Mouse (Mus musculus): ENCODE measurements around the gene Slc9a9. TPM values are rescaled to one million over a fixed set of nuclear protein-coding genes. Genes with fewer than 3 reads are reported as not detected.

Gene Slc9a9
- total RNA-seq, 2 experiments from 2014 or later, result 14.7 to 16.7 TPM

DNA sequence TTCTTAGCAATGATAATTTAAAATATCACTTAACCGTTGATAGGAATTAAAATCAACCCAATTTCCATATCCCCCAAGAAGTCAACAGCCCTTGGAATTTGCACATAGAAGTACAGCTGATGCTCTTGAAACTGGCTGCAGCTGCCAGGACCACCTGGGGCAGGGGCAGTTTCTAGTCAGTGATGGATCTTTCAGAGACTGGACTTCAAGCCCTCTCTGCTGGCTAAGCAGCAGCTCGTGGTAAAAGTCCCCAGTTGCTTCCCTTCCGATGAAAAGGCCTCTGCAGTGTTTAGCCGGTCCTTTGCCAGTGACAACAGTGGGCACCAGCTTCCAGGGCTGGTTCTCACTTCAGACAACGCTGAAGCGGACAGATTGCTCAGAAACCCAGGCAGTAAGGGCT, 62.4 kb downstream of the Slc9a9 start:
- DNase-seq (ENCODE audit: low spot score in 2 of 2), result no peak

DNA sequence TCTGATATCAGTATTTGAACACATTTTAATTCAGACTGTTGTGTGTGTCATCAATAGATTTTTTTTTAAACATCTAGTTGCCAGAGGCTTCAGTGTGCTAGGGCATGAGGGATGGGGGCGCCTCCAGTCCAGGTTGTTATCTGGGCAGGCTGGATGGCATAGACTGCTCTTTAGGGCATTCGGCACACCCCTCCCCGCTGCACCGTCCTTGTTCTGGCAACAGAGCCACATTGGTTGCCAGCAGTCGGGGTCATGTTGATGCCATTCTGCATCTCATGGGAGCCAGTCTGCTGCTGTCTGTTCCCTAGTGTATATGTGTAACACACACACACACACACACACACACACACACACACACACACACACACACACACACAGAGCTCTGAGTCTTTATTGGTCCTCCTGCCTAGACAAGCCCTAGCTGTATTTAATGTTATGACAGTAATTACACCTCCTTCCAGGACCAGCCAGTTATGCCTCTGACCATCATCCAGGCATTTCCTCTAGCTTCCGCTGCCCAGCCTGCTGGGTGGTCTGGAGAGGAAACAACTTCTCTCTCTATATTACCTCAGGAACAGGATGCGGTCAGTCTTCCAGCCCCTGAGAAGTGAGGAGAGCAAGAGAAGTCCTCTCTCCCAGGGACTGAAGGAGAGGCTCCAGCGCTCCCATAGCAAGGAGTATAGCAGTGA, 63.0 kb downstream of the Slc9a9 start:
- no peak for DNase-seq (ENCODE audit: low spot score in 2 of 2)

DNA sequence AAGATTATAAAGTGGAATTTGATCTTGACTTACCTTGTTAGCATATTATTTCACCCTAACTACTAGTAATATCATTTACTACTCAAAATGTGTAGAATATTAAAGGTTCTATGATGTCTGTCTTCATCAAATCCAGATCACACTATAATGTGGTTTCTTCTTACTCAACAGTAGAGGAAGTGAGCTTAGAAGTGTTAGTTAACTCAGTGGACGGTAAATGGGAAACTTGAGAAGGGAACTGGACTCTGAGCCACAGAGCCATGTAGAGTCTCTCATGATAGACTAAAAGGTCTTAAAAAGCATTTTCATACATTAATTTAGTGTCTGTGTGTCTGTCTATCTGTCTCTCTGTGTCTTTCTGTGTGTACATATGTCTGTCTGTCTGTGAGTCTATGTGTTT, 64.6 kb downstream of the Slc9a9 start:
- no peak for DNase-seq (ENCODE audit: low spot score in 2 of 2)

DNA sequence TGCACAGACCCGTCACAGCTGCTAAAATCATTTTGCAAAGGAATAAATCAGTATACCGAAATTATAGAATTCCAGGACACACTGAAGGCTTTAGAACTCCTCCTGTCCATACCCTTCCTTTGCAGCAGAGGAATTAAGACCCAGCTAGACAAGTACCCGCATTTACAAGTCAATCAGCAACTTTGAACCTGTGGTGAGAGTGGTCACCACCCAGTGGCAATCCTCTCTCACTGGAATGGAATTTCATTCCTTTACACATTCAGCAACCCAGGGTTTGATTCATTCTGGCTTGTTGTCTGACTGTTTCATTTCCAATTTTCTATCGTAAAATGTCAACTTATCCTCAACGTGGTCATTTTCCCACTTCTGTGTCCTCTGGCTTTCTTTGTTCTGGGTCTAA, 67.5 kb downstream of the Slc9a9 start:
- no peak for DNase-seq (ENCODE audit: low spot score in 2 of 2)

DNA sequence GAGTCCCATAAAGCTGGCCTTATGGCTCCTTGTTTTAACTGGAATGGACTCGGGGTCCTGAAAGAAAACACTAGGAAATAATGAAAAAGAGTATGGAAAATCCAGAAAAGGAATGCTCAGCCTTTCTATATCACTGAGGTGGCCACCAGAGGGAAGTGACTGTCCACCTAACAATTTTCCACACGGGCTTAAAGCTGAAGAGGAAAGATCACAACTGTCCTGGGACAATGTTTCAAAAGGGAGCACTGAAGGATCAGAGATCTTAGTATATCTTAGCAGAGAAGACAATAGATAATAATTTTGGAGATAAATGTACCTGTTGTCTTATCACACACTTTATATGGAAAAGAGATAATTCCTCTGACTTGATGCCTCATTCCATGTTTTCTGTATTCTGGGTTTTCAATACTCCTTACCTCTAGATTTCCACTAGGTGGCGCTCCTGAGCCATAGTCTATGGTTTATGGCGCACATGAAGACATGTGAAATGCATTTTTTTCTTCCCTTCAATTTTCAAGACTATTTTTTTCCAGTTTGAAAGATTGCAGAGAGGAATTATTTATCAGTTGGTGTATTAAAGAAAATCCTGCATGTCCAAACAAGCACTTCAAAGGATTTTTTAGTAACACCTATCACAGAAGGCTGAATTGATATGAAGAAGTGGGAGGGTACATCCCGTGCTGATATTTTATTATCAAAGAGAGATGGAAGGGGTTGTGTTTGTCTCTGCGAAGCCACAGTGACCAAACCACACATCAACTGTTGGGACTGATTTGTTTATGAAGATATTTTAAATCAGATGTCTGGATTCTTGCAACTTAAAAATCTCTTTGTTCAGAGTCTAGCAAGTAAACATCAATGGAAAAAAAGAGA, 69.1 kb downstream of the Slc9a9 start:
- peak; percentile 80 to 87 for DNase-seq (ENCODE audit: low spot score in 2 of 2)

DNA sequence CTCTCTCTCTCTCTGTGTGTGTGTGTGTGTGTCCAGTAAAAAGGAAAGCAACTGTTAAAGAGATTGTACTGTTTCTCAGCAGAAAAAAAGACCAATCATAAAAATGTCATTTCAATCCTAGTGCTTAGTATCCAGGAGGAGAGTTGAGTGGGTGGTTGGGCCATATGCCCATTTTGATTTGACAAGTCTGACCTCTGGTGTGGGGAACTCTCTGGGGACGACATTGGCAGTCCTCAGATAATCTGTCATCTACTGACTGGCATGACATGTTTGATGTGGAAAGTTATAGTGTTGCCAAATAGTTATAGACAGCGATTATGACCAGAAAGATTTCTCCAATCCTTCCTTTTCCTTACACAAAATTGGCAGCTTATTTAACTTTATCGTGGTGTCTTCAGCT, 71.1 kb downstream of the Slc9a9 start:
- no peak for DNase-seq (ENCODE audit: low spot score in 2 of 2)

DNA sequence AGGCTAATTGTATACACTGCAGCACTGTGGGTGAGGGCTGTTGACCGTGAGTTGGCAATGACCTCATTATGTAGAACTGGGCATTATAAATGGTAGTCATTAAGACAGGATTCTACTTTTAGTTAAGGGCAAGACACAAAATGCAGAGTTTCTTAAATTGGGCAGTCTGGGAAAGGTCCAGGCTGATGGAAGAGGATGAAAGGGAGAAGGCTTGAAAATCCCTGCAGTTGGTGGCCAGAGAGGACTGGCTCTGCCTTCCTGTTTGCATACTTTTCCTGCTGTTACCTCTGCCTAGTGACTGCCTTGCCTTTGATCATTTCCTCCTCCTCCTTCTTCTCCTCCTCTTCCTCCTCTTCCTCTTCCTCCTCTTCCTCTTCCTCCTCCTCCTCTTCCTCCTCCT, 73.6 kb downstream of the Slc9a9 start:
- DNase-seq (ENCODE audit: low spot score in 2 of 2), result no peak

DNA sequence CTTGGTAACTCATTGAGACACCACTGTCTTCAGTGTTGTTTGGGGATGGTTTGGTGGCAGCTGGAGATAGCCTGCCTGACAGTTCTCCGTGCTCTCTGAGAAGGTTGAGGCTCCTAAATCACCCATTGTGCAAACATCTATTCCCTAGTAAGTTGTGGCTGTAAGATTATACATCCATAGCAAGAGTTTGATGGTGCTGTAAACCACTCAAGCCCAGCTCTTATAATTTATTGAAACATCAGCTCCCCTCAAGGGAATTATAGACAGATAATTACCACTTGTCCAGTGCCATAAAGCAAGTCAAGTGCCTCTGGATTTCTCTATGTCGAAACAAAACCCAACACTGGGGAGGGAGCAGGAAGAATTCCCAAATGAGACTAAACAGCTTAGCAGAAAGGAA, 78.8 kb downstream of the Slc9a9 start:
- DNase-seq (ENCODE audit: low spot score in 2 of 2), result no peak

DNA sequence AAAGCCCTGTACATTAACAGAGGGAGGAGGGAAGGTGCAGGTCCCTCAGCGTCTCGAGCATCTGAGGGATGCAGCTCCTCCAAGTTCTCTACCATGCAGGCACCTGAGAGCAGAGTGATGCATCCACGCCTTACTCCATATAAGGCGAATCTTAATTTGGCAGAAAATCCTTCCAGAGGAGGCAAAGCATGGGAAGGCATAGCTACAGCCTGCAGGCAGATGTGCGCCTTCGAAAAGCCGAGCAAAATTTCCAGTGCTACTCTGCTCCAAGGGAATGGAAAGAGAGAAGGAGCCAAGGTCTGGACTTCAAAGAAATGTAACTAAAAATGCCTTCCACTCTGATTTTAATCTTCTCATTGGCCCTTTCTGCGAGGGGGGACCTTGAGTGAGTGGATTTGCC, 80.5 kb downstream of the Slc9a9 start:
- no peak for DNase-seq (ENCODE audit: low spot score in 2 of 2)

DNA sequence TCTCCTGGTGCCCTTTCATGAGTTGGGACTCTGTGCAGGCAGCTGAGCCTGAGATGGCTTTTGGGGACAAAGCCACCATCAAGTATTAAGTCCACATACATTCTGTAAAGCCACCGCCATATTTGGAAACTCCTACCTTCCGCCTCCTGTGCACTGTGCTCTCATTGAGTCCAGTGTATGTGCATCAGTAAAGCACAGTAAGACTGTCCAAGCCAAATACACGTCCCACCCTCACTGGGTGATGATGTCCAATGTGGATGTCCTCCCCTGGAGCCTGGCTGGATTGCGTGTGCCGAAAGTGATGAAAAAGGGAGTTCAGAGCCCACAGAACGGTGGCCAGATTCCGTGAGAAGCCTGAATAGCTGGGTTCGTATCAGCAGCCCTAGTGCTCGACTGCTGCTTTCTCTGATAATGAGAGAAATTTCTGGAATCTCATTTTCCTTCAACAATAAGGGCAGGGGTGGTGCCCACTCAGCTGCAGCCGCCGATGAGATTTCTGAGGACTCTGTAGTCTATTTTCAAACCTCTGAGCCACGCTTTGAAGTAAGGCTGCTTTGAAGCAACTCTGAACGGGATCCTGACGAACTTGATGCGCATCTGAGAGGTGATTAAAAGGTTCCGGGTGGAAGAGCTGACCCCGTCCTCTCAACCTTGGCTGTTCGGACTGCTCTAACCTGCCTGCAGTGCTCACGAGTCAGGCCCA, 81.4 kb downstream of the Slc9a9 start:
- DNase-seq (ENCODE audit: low spot score in 2 of 2), result no peak

DNA sequence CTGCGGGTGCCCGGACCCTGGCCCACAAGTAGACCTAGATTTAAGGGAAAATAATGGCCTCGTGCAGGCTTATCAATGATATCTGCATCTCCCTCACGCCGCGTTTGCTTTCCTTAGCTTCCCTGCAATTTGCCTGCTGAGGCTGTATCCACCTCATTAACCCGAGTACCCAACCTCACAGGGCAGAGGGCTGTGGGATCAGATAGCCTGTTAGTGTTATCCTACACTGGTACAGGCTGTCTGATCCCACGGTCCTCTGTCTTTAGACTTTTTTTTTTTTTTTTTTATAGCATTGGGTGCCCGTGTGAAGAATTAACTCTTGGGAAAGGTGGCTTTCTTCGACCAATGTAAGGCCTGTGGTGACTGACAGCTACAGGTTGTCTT, 81.9 kb downstream of the Slc9a9 start:
- DNase-seq (ENCODE audit: low spot score in 2 of 2), result no peak

DNA sequence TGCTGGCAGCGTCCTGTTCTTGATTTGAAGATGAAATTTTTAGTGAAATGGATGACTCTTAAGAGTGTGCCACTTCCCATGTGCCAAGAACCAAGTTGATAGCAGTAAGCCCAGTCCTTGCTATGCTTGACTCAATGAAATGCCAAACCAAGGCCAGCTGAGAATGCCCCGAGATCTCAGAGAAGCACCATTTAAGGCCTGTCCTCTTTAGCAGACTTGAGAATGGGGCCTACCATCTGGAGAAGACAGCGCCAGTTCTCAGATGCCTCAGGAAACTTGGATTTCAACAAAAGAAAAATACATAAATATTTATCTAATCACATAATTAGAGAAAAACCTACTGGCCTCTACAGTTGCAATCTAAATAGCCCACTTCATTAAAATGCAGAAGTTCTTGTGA, 82.4 kb downstream of the Slc9a9 start:
- no peak for DNase-seq (ENCODE audit: low spot score in 2 of 2)

DNA sequence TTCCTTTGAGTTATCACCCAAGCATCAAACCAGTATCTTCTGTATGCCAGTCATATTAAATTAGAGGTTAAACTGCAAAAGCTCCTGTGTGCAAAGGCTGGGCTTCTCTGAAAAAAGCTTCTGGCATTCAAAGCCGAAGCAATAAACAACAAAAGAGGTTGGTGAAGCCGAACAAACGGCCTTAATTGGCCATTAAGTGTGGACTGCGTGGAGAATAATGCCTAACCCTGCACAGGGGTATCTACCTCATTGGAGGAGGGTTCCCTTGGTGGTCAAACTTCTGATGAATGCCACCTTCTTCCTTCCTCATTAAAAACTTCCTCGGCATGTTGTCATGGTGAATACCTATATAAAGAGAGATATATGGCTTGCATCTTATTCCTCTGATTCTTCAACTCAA, 90.2 kb downstream of the Slc9a9 start:
- DNase-seq (ENCODE audit: low spot score in 2 of 2), result no peak

DNA sequence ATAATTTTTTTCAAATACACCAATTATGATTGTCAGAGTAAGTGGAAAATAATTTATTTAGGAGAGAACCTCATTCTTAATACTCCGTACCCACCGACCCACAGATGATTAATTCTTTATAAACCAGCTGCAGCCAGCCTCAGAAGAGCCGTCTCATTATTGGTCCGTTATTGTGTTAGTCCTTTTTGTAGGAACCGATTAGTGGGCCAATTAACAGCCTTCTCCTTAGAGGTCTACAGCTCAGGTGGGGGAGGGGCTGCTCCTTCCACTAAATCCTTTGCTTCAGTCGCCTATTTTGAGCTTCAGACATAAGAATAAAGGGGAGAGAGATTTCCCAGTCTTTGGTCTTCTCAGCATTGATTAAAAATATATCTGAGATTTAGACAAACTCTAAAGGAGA, 98.4 kb downstream of the Slc9a9 start:
- DNase-seq (ENCODE audit: low spot score in 2 of 2), result no peak

DNA sequence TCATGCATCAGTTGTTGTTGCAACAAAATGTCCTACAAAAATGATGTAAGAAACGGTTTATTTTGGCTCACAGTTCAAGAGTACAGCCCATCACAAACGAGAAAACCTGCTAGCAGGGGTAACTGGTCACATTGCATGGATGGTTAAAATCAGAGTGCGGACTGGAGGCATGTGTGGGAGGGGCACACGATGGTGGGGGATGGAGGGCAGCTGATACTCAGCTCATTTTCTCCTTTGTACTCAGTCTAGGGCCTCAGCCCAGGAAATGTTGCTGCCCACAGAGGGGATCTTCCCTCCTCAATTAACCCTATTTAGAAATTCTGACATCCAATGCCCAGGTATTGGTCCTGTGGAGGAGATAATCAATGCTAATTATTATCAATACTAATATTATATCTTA, 98.8 kb downstream of the Slc9a9 start:
- no peak for DNase-seq (ENCODE audit: low spot score in 2 of 2)

DNA sequence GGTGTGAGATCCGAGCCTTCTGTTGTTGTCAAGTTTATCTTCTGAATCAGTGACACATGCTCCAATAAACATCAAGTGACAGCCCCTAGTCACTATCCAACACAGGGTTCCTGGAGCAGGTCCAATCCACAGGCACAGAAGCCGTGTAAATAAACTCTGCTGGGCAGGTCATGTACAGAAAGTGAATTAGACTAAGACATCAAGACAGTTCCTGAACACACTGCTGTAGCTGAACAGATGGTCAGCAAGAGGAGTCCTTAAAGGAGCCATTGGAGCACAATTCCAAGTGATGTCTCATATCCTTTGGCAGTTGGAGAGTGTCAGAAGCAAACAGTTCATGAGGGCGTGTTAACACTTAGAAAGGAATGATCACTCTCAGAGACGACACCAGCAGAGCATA, 103.6 kb downstream of the Slc9a9 start:
- no peak for DNase-seq (ENCODE audit: low spot score in 2 of 2)

DNA sequence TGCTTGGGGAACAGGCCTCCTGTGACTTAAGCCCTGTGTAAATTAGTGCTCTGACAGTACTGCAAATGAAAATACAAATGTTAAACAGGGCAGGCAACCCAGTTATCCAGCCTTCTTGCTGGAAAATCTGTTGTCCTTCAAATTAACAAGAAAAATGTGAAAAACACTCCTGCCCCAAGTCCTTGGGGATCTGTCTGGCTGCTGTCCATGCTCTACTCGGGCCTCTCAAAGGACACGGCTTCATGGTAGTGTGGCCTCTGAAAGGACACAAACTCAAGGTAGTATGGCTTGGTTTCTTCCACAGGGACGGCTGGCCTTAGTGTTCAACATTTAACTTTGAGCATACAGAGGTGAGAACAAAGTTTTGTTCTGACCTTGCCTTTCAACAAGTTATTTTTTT, 118.6 kb downstream of the Slc9a9 start:
- no peak for DNase-seq (ENCODE audit: low spot score in 2 of 2)

DNA sequence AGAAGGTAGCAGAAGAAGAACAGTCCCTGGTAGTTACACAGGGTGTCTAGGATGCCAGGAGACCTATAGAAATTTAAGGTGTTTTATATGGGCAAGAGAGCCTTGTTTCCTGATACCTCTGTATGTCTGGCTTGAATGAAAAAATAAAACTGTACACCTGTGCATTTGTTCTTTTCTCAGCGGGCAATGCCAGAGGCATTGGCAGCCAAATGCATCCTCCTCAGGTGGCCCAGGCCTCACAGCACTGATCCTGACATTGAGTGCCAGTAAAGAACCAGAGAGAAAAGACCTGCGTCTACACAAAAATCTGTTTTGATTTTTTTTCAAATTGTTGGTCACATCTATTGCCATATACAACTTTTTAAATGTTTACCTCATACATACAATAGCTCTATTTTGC, 121.3 kb downstream of the Slc9a9 start:
- DNase-seq (ENCODE audit: low spot score in 2 of 2), result no peak

DNA sequence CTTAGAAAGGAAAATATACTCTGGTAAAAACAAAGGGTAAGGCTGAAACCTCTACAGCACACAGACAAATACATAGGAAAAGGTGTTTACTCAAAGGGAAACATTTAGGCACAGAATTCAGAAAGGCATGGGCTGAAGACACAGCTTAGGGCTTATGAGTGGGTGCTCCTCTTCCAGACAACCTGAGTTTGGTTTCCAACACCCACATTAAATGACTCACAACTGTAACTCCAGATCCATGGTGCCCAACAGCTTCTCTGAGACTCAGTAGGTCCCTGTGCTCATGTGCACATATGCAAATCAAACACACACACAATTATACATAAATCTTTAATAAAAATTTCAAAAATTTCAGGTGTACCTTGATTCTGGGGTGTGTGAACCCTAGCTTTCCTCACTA, 133.4 kb downstream of the Slc9a9 start:
- DNase-seq (ENCODE audit: low spot score in 2 of 2), result no peak

DNA sequence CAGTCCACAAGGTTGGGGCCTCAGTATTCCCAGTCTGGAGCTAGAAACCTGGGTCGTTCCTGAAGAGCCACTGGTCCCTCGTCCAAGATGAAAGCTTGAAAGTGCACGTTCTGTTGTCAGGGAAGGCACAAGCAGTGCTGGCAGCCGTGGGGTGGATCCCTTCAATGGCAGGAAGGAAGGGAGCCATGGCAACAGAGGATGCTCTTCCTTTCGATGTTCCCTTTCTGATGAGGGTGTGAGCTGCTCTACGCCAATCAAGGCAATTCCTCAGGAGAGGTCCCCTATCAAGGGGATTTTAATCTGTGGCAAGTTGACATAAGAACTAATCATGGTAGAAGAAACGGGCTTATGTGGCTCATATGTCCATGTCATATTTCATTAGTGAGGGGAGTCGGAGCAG, 135.8 kb downstream of the Slc9a9 start:
- DNase-seq (ENCODE audit: low spot score in 2 of 2), result no peak

DNA sequence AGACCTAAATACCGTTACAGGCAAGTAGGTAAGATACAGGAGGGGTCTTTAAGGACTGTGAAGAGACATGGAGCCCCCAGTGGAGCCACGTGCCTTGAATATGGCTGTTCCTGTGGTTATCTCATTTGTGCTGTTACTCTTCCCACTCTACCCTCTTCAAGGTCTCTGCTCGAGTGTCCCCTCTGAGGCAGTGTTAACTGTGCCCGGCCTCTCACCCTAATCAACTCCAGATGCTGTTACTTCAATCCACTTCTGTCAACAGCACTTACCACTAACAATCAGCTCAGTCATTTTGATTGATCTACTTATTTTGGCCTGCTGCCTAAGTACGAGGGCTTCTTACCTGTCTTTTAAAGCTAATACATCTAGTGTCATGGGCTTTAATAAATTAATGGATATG, 145.8 kb downstream of the Slc9a9 start:
- DNase-seq (ENCODE audit: low spot score in 2 of 2), result no peak

DNA sequence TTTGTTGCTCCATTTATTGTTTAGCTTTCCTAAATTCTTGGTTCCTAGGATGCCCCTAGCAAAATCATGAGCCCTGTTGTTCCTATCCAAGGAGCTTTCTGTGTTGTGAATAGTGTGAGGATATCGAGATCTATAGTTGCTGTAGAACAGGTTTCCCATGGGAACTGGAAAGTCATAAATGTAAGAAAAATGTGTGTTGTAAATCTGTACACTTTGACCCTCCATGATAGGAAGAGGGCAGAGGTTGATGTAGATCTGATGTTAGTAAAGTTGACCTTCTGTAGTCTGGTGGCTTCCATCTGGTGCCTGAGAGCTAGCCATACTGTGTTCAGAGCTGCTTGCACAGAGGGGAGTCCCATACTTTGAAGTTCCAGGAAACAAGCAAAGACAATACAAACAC, 151.6 kb downstream of the Slc9a9 start:
- no peak for DNase-seq (ENCODE audit: low spot score in 2 of 2)

Measured in layer of hippocampus, postnatal 10 days (tissue).